In genomic region chr6:43293175-43293574, GRCm38 (mm10) we compare ENCODE assay signal across 23 mouse cellular contexts. TPM values are rescaled to one million over a fixed set of nuclear protein-coding genes. Genes with fewer than 3 reads are reported as not detected.
DNase-seq lines count a peak whose midpoint lies in the region; ATAC-seq and TF ChIP-seq lines count a peak whose summit lies in the region.
"Had no signal": no experiment of that assay in that cellular context is flagged by ENCODE, and none has a peak within 500 bp of the region (broad histone marks: within the 10 kb centered on the region; RNA-seq: fewer than 3 reads in every experiment).

No protein-coding gene starts in this region.

- no peak overlapping the region for H3K4me3 ChIP-seq in lung, embryonic 14.5 days (ENCODE audit: low read depth, low read length)
- no peak overlapping the region for H3K4me3 ChIP-seq in kidney, postnatal 0 days (replicated peaks; ENCODE audit: low read depth, low read length)
- H3K4me3 ChIP-seq in stomach, embryonic 15.5 days (replicated peaks), result no peak overlapping the region
- H3K4me3 ChIP-seq: hindbrain, embryonic 10.5 days; layer of hippocampus, adult 2 months; liver, embryonic 13.5 days; megakaryocyte, embryonic 14.5 days had no signal

- no peaks in the 10 kb centered on the region for H3K27me3 ChIP-seq in lung, embryonic 14.5 days (ENCODE audit: insufficient read depth, low read length)
- no peaks in the 10 kb centered on the region for H3K27me3 ChIP-seq in kidney, postnatal 0 days (ENCODE audit: insufficient read depth, low read length)
- H3K27me3 ChIP-seq in stomach, embryonic 15.5 days (replicated peaks), result no peaks in the 10 kb centered on the region
- H3K27me3 ChIP-seq: liver, embryonic 13.5 days had no signal

- no peaks in the 10 kb centered on the region for H3K9me3 ChIP-seq in lung, embryonic 14.5 days (ENCODE audit: low read depth, low read length)
- H3K9me3 ChIP-seq in kidney, postnatal 0 days (replicated peaks; ENCODE audit: low read length), result no peaks in the 10 kb centered on the region
- H3K9me3 ChIP-seq in stomach, embryonic 15.5 days, result no peaks in the 10 kb centered on the region
- H3K9me3 ChIP-seq: hindbrain, embryonic 10.5 days; liver, embryonic 13.5 days; megakaryocyte, embryonic 14.5 days had no signal

- no peak overlapping the region for H3K9ac ChIP-seq in lung, embryonic 14.5 days
- H3K9ac ChIP-seq in kidney, postnatal 0 days (ENCODE audit: low read depth, low read length), result no peak overlapping the region
- H3K9ac ChIP-seq in stomach, embryonic 15.5 days, result no peak overlapping the region
- H3K9ac ChIP-seq: liver, embryonic 13.5 days had no signal

- 68% methylated on average over 7 of the region's 7 CpGs for WGBS in lung, embryonic 14.5 days
- 49% methylated on average over 7 of the region's 7 CpGs for WGBS in kidney, postnatal 0 days
- 72% methylated on average over 7 of the region's 7 CpGs for WGBS in stomach, embryonic 15.5 days

- peaks cover 19% of the 10 kb centered on the region for H3K36me3 ChIP-seq in lung, embryonic 14.5 days (ENCODE audit: insufficient read depth)
- H3K36me3 ChIP-seq in kidney, postnatal 0 days (ENCODE audit: insufficient read depth, low read length), result peaks cover 13% of the 10 kb centered on the region; the same call in 1 of the 2 replicates
- peaks cover 13% of the 10 kb centered on the region for H3K36me3 ChIP-seq in stomach, embryonic 15.5 days

- no peak overlapping the region for H3K4me2 ChIP-seq in lung, embryonic 14.5 days
- H3K4me2 ChIP-seq in kidney, postnatal 0 days (ENCODE audit: low read length), result no peak overlapping the region
- H3K4me2 ChIP-seq in stomach, embryonic 15.5 days, result no peak overlapping the region
- H3K4me2 ChIP-seq: liver, embryonic 13.5 days had no signal

- TF ChIP-seq CTCF in lung, embryonic 14.5 days (IDR thresholded peaks at IDR 0.05; ENCODE audit: low read depth), result no peak
- TF ChIP-seq CTCF in kidney, postnatal 0 days (IDR thresholded peaks at IDR 0.05; ENCODE audit: low read depth), result no peak

- H3K27ac ChIP-seq in lung, embryonic 14.5 days (ENCODE audit: low read depth), result peak overlapping the region; percentile 34; the same call in 1 of the 2 replicates
- no peak overlapping the region for H3K27ac ChIP-seq in kidney, postnatal 0 days
- H3K27ac ChIP-seq in stomach, embryonic 15.5 days, result peak overlapping the region; percentile 52; the same call in 1 of the 2 replicates
- H3K27ac ChIP-seq: hindbrain, embryonic 10.5 days; hindbrain, postnatal 0 days; layer of hippocampus, adult 2 months; liver, embryonic 13.5 days had no signal

- DNase-seq in lung, embryonic 14.5 days, result no peak
- DNase-seq in lung, postnatal 25 days (ENCODE audit: low spot score), result no peak
- DNase-seq in kidney, adult 9 months, result peak; percentile 26
- no peak for DNase-seq in kidney, postnatal 0 days (ENCODE audit: low spot score)
- DNase-seq in layer of hippocampus, adult 8-10 months (ENCODE audit: low spot score in 2 of 2), result no peak
- no peak for DNase-seq in thymus, postnatal 25 days
- DNase-seq: cerebellum, adult 9-10 months; gastrocnemius, postnatal 10 days; liver, embryonic 13.5 days; midbrain, embryonic 14.5 days; thymus, postnatal 14 days had no signal

- H3K4me1 ChIP-seq in lung, embryonic 14.5 days (ENCODE audit: insufficient read depth), result peaks cover 14% of the 10 kb centered on the region
- peaks cover 15% of the 10 kb centered on the region; the same call in 1 of the 2 replicates for H3K4me1 ChIP-seq in kidney, postnatal 0 days (replicated peaks; ENCODE audit: insufficient read depth, low read length)
- peaks cover 7% of the 10 kb centered on the region; the same call in 1 of the 2 replicates for H3K4me1 ChIP-seq in stomach, embryonic 15.5 days
- H3K4me1 ChIP-seq: hindbrain, embryonic 10.5 days; liver, embryonic 13.5 days had no signal

- ATAC-seq in lung, embryonic 14.5 days (ENCODE audit: insufficient read depth), result no peak
- ATAC-seq in kidney, postnatal 0 days (replicated peaks; ENCODE audit: low FRiP score, low read depth), result peak; percentile 63
- no peak for ATAC-seq in stomach, embryonic 15.5 days (ENCODE audit: insufficient read depth, low FRiP score, low read depth)
- ATAC-seq: forebrain, embryonic 14.5 days; hindbrain, postnatal 0 days had no signal

RNA-seq across cellular contexts. Expression of gene Nobox, which starts 16.2 kb away (rescaled TPM):
- polyA plus RNA-seq in lung, embryonic 14.5 days (2014; fragmentation: Nextera tagmentation; extraction: Ambion mirVana), result 0.29 and 0.45 TPM in 2 replicates
- not detected in 2 replicates for polyA plus RNA-seq in kidney, postnatal 0 days (2015; fragmentation: Nextera tagmentation; extraction: Ambion mirVana)
- polyA plus RNA-seq in stomach, embryonic 15.5 days (2015; fragmentation: Nextera tagmentation; extraction: Ambion mirVana), result 0.06 TPM in 1 of 2 replicates, not detected in the other
- not detected for total RNA-seq in layer of hippocampus, adult 8-10 months (2022)
- total RNA-seq: adrenal gland, adult 2 months; common myeloid progenitor, adult 5-6 weeks; gastrocnemius, postnatal 10 days; hindbrain, postnatal 0 days; layer of hippocampus, adult 2 months; left cerebral cortex, adult 8-10 months had no signal
- polyA plus RNA-seq: adrenal gland, adult 2 months; embryonic facial prominence, embryonic 11.5 days; forebrain, embryonic 14.5 days; hindbrain, embryonic 10.5 days; hindbrain, postnatal 0 days; limb, embryonic 11.5 days; liver, embryonic 13.5 days; midbrain, embryonic 14.5 days; neural tube, embryonic 14.5 days had no signal

RNA-seq across cellular contexts. Expression of gene Arhgef5, which starts 27.8 kb away (rescaled TPM):
- 20.3 and 21.2 TPM in 2 replicates for polyA plus RNA-seq in lung, embryonic 14.5 days (2014; fragmentation: Nextera tagmentation; extraction: Ambion mirVana)
- 16.2 and 16.4 TPM in 2 replicates for polyA plus RNA-seq in kidney, postnatal 0 days (2015; fragmentation: Nextera tagmentation; extraction: Ambion mirVana)
- polyA plus RNA-seq in stomach, embryonic 15.5 days (2015; fragmentation: Nextera tagmentation; extraction: Ambion mirVana), result 17.1 and 18.4 TPM in 2 replicates
- total RNA-seq in layer of hippocampus, adult 8-10 months (2022), result 1 to 10 TPM; 2.2 to 2.9 (median 2.5) TPM
